Mouse (Mus musculus): ENCODE results near the gene Birc7.

Birc7 gene

DNA sequence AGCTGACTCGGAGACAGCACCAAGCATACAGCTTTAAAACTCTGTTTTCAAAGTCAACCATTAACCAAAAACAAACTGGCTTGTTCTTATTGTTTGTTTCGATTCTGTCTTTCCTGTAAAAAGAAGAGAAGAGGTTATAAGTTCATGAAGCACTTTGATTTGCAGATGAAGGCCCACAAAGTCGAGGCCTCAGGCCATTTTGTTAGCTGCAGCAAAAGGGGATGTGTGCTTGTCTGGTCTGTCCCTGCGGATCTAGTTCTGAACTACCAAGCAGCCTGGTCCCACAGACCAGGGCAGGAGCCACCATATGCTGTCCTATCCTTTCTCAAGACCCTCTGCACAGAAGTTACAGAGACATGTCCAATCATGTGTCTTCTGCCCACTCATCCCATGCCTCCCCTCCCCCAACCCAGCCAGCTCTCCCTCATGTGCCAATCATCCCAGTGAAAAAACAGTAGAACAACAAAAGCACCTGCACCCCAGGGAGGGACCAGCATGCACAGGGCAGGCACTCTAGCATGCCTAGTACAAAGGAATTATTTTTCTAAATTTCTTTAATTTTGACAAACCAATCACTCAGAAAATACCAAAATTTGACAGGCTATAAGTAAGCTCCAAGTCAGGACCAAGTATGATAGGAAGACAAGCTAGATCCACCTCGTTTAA lies 23.1 kb upstream of the Birc7 start:
- DNase-seq = no peak

DNA sequence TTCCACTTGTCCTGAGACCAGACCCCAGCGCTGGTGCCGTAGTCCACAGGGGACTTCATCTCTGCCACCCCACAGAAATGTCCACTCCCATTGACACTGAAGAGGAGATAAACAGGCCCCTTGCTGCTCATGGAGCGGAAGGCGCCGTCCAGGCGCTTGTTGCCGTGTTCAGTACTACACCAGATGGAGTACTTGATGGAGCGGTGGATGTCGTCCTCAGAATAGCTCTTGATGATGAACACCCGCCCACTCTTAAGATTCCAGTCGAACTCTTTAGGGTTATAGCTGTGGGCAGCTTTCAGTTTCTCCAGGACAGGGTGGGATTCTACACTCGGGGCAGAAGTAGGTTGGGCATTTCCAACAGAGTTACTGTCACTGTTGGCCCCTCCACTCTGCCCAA lies 17.9 kb upstream of the Birc7 start:
- DNase-seq = no peak

DNA sequence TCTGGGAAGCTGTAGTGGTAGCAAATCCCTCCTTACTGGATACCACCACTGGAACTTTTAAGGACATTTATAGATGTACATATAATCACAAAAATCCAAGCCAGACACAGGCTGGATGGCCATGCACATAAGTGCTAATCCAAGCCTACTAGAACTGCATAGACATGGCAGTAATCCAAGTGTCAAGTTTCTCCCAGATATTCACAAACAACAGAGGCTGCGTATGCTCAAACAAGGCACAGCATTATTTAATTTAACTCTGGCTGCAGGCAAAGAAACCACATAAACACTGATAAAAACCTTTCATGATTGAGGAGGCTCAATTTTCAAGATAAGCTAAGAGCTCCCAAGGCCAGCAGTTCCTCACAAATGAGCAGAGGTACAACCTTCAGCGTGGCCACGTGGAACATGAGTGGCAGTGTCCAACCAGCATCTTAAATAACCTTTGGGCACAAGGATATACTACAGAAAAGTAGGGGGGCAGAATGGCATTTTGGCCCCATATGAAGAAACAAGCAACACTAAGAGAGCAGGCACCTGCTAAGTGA lies 12.9 kb upstream of the Birc7 start:
- no peak for DNase-seq

DNA sequence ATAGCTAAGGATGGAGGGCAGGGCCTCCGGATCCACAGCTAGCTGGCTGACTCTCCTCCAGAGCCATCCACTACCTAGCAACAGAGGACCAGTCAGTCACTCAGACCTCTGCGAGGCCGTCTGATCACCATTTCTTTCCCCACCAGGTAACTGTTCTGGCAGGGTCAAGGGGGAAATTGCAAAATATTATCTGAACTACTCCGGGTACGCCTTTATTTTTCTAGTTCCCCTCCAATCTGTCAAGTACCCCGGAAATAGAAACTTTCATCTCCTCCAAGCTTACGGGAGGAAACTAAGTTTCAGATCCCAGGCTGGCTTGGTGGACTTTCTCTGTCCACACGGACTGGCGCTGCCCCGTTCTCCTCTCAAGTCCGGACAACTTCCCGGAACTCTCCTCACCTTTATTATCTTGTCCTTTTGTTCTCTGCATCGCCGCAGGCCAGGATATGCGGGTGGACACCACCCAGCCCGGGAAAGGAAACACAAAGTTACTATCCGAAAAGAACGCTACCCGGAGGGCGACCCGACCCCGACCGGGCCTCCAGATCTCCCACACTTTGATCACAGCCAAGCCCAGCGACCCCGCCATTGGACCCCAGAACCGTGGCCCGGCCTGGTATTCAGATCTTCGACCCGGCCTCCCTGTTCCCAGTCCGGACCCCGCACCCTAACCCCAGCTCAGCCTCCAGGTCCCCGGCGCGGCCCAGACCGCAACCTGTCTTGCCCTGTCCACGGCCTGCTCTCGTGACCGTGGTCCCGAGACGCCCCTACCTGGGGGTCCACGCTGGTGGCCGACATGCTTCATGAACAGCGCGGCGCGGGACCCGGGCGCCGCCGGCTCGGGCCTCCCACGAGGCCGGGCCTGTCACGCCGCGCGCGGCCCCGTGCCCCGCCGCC lies 8.7 kb upstream of the Birc7 start:
- DNase-seq = peak; percentile 28

DNA sequence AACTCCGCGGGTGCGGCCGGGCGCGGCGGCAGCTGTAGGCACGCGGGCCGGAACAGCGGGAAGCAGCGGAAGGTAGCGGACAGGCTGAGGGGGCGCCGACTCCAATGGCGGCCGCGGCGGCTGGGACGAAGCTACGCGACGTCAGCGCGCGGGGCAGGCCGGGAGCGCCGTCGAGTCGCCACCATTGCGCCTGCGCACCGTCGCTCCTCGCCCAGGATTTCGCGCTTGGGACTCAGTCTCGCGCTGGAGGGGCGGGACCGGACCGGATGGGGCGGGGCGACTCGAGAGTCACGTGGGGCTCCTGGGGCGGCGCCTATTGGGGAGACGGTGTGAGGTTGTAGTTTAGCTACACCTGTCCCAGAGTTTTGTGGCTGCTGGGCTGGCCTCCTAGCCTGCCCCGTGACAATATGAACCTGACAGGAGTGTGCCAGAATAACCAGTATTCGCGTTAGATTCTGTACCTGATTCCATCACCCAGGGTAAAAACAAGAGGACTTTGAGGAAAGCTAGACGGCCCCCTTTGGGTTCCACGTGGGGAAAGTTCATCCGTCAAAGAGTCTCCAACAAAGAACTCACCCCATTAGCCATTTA lies 7.9 kb upstream of the Birc7 start, which contains the start of gene Ythdf1:
Gene Ythdf1, minus strand, starts transcription at position 140 of the 591 bp plus-strand sequence.
- DNase-seq = peak; percentile 97

DNA sequence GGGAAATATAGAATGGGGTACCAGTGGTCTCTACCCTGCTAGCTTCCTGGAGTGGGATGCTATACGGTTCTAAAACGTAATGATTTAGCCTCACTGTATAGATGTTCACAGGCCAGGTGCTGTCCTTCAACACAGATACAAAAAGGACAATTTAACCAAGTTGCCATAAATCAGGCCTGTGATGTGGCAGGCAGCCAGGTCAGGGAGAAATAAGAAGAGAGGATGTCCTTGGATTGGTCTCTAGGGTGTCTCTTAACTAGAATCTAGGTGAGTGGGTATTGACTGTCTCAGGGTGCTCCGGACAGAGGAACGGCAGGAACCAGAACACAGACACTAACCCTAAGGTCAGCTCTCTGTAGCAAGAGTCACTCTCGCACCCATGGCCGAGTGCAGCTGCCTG lies 6.1 kb upstream of the Birc7 start:
- no peak for DNase-seq

DNA sequence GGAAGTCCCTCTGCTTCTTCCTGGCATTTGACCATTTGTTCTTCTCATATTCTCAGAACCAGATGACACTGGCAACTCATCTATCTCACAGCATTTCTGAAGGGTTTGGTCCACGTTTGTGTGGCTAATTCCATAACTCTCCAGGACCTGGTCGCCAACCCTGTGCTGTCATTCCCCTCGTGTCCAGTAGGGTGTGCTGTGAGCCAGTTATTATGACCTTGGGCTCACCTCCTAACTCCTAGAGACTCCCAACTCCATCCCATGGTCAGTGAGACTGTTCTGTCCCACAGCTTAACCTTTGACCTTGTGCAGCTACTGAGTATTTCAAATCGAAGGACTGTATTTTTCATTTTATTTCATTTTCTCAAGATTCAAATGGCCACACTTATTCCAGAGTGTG lies 3.6 kb upstream of the Birc7 start:
- DNase-seq = peak; percentile 70

DNA sequence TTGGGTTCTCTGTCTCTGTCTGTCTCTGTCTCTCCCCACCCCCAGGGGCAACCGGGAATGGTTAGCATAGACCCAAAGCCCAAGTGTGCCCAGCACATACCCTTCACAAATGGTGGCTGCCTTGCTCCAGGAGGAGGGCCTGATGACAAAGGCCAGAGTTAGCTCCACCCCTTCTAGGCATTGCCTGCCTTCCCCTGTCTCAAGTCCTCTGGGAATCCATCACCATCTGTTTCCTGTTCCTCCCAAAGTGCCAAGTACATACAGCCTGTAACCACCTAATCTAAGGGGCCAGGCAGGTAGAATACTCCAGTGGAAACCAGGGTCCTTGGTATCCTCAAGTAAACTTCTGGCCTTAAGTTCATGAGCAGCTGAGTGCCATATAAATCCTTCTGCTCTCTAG lies 3.6 kb downstream of the Birc7 start:
- no peak for DNase-seq

DNA sequence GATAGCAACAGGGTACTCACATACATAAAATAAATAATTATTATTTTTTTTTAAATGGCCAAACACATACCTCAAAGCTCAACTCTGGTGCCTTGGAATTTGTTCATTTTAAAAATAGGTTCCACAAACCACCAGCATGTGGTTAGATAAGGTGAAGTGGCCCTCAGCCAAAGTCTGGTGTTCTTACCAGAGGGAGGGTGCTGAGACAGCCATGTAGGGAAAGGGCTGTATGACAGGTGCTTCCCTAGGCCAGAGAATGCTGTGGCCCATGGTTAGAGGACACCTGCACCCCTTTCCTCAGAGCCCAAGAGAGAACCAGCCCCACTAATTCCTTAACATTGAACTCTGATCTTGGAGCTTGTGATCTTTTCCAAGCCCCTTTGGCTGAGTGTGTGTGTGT lies 11.4 kb downstream of the Birc7 start:
- DNase-seq = no peak

DNA sequence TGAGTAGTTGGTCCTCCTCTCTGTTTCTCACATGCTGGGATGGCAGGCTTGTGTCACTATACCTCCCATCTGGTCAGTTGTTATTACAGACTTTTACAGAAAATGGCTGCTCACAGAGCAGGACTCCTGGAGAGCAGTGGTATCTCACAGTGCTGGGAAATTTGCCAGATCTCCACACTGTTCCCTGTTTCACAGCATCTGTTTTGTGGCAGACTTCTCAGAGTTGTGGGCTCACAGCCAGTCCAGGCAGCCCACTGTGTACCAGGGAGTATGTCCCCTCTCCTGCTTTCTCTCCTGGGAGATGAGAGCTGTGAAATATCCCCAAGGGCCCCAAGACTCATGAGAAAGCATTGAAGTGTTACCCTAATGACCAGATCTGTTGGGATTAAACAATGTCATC lies 13.0 kb downstream of the Birc7 start:
- no peak for DNase-seq

DNA sequence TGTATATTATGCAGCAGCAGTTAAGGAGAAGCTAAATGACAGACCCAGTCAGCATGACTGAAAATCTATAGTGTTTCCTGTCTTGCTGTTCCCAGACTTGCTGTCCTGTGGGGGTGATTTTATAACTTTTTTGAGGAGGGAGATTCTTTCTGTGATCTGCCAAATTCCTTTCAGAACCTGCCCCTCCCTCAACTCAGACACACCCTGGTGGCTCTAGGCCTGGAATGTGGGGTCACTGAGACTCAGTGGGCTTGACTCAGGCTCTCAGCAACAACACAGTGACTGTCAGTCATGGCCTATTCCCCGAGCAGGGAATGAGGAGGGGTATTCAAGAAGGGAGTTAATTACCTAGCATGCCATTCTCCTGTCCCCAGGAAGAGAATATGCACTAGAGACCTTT lies 21.1 kb downstream of the Birc7 start:
- DNase-seq = no peak

DNA sequence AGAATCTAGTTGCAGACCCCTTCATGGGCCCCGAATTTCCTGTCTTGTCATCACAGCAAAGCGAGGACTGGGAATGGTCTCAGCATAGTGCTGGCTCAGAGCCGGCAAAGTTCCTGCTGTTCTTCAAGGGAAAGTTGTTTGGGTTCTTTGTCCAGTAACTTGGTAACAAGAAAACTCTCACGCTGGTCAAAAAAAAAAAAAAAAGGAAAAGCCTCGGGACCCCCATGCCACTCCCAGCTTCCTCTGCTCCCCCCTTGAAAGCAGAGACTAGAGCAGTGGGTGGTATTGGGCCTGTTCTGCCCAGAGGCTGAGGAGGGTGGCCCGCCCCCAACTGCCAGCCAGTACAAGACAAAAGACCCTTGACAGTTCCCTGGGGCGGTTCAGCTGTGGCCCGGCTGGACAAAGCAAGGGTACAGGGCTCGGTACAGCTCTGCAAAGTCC lies 23.9 kb downstream of the Birc7 start:
- DNase-seq = peak; percentile 37

DNA sequence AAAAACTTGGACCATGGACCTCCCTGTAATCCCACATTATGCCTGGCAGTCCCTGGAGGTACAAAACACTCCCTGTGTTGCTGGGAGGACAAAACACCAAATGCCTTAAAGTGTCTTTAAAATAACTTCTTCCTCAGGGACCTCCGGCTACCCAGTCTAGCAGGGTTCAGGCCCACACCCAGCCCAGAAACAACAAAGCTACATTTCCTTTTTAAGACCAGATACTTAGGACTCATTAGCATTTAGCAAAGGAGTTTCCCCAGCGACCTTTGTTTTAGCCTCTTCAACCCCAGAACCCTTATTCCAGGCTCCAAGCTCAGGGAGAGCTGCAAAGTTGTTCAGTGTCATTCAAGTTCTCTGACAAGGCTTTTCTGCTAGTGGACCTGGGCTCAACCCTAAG lies 24.8 kb downstream of the Birc7 start:
- DNase-seq = no peak

DNA sequence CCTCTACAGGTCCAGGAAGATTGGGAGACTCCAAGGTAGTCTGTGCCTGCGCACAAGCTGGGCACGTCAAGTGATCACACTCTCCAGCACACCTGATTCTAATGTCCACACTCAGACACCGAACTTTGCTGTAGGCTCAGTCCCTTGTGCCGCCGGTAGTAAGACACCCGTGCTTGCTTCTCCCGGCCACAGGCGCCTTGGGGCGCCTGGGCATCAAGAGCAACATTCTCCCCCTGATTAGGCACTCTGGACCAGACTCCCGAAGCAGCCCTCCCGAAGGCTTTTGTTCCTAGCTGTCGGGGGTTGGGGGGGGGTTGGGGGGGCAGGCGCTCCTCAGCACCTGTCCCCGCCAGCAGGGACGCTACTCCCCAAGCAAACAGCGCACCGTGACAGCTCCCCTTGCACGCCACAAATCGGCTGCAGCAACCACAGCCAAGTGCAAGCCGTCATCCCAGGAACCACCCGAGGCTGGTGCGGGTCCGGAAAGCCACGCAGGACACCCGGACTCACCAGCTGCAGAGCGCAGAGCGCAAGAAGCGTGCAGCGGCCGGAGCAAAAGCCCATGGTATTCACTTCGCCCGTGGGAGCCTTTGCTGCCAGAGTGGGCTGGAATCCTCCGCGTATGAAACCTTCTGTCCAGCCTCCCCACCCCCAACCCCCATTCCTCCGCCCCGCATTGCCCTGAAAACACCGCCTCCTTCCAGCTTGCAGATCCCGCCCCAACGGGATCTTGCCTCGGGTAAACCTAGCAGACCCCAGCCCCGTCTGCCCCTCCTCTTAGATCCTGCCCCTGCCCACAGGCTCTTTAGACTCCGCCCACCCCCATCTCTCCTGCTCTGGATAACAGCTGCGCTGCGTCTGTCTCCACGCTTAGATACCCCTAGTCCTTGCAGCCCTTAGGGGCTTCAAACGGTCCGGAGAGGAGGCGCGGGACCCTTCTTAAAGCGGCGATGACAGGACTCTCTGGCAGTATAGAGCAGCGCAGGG lies 25.5 kb downstream of the Birc7 start, which contains the start of gene Nkain4:
Gene Nkain4, minus strand, starts transcription at position 639 of the 987 bp plus-strand sequence.
- peak; percentile 64 for DNase-seq

DNA sequence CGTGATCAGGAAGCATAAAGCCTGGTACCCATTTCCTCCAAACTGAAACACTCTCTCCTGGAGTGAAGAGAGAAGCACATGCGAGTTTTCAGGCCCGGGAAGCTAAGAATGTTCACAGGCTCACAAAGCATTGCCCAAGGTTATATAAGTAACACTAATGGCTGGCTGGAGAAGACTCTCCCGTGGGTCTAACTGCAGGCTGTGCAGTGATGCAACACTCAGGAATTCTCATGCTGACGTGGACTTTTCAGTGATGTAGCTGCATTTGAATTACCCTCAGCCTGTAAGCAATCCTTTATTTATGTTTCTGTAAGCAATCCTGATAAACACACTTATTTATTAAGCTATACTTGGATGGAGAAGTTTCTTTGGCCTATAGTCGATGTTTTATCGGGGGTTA lies 30.8 kb downstream of the Birc7 start:
- DNase-seq = no peak

DNA sequence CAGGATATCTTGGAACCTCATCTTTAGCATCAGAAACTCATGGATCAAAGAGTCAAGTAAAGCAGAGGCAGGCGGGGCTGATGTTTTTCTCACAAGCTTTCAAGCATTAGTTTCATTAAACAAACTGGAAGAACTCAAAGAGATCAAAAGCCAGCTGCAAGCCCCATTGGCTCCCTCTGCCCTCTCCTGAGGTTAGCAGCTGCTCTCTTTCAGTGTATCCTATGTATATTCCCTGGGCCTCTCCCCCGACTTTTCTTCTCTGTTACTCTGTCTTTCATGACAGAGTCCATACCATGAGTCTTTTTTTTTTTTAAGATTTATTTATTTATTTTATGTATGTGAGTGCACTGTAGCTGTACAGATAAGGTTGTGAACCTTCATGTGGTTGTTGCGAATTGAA lies 31.4 kb downstream of the Birc7 start:
- no peak for DNase-seq

DNA sequence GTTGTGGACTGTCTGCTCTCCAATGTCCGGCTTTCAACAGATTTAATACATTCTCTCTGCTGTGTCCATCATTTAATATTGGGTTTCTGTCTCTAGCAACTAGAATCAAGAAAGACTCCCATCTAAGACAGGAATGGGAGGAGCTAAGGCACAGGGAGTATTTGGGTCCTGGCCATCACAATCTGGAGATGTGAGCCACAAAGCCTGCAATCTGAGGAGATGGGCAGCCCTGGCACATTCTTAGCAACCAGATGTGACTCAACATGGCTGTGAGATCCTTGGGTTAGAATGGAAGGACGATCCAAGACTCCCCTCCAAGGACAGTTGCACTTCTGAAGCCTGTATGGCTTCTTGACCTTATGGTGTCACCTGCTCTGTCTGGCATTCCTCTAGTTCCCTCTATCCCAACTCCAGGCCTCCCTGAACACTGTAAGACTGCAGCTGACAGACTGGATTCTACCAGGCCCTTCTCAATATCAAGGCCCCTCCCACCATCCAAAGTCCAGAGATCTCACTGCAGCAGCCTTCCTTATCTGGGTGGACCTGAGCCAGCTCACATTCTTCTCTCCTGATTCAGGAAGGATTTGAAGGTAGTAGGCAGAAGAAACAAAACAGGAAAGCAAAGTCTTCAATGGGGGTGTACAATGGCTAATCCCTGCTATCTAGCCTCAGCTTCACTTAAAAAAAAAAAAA lies 33.9 kb downstream of the Birc7 start:
- DNase-seq = no peak

DNA sequence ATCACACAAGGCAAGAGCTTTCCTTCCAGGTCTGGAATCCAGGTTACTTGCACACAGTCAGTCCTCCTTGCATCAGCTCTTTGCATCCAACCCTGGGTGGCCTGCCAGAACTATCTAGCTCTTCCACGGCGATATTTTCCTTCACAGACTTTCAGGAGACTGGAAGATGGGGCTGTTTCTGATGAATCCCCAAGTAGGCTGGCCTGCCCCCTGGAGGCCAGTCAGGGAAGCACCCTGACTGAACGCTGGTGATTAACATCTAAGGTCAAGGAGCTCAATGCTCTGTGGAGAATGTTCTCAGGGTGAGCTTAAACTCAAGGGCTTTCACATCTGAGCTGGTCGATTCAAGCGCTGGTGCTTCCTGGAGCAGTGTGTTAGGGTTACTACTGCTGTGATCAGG lies 35.1 kb downstream of the Birc7 start:
- peak; percentile 64 for DNase-seq

DNA sequence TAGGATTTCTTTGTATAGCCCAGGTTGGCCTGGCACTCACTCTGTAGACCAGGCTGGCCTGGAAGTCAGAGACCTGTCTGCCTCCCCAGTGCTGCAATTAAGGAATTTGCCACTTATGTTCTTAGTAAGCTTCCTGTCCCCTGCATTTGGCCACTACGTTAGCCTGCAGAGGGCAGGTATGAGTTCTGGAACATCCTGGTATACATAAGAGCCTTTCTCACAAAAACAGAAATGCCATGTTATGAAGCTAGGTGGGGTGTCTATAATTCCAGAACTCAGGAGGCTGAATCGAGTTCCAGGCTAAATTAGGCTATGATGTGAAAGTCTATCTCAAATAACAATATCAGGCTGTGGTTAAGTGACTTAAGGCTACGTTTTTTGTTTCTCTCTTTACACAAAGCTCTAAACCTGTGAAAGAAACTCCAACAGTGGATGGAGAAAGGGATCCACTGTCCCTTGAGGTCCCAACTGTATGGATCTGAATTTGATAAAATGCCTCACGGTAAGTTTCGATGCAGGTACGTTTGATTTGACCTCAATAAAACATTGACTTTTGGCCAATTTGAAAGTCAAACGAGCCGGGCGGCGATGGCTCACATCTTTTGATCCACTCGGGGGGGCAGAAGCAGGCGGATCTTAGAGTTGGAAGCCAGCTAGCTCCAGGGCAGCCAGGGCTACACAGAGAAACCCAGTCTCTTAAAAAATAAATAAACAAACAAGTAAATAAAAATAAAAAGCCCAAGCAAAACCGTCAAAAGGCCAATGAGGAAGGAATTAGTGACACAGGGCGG lies 37.5 kb downstream of the Birc7 start:
- no peak for DNase-seq

DNA sequence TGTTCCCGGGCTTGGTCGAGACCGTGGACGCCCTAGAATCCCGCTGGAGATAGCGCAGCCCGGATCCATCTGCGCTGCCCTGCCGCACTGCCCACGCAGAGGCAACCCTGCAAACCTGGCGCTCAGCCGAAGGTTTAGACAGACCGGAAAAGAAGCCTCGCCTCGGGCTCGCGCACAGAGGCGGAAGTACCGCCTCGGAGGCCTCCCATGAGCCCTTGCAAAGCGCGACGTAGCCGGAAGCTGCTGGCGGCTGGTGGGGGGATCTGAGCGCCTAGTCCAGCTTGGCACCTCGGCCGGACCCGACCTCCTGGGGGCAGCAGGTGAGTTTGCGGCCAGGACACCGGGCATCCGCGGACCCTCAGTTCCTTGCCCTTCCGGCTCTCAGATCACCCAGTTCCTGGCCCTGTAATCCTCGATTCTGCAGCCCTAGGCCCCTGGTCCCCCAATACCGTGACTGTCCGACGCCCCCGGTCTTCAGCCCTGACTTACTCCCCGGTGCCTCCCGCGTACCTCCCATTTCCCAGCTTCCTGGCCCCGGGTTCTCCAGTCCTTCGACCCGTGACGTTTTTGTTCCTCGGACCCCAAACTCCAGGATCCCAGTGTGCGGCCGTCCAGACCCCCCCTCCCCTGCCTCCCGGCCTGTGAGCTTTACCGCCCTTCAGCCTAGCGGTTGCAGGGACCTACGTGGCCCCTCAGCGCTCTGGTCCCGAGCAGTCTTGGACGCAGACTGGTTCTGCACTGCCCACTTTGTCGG lies 38.4 kb downstream of the Birc7 start, which contains the start of gene Arfgap1:
Gene Arfgap1, plus strand, starts transcription at position 216 of the 754 bp plus-strand sequence.
- DNase-seq = peak; percentile 91
